Mouse (Mus musculus) ES-E14 (cell line): ENCODE results near the gene Ankrd2. TPM values are rescaled to one million over a fixed set of nuclear protein-coding genes. Genes with fewer than 3 reads are reported as not detected.

Experiments
- DNase-seq: peaks from one replicate; pipeline ENCODE4 v3.0.0-alpha.2; 2013; ENCODE audit warnings: low read depth, low spot score
- H3K27ac ChIP-seq: 2 replicates; pipeline ENCODE4 v1.5.1; 2012; ENCODE audit warnings: low read depth, mild to moderate bottlenecking, low read length, moderate library complexity, mixed read lengths; ENCODE audit not compliant: poor library complexity, insufficient read depth, severe bottlenecking
- H3K36me3 ChIP-seq: 2 replicates; pipeline ENCODE4 v1.6.1; 2012; ENCODE audit warnings: mild to moderate bottlenecking, low read length, moderate library complexity, mixed read lengths; ENCODE audit not compliant: control insufficient read depth, poor library complexity, insufficient read depth, severe bottlenecking
- H3K4me1 ChIP-seq, 2 experiments: fragments of 150-350 bp in 1 of 2; sonication (generic) in 1 of 2; 2 replicates each; pipeline ENCODE4 v1.6.1; 2012; ENCODE audit warnings: low read length in 2 of 2, mild to moderate bottlenecking in 1 of 2, mixed read lengths in 1 of 2; ENCODE audit not compliant: control insufficient read depth in 2 of 2, insufficient read depth in 2 of 2, poor library complexity in 1 of 2
- H3K4me3 ChIP-seq, 2 experiments: fragments of 150-350 bp in 1 of 2; sonication (generic) in 1 of 2; 2 replicates each; pipeline ENCODE4 v1.5.1; 2012; ENCODE audit warnings: low read length in 2 of 2, low read depth in 1 of 2, mild to moderate bottlenecking in 1 of 2, mixed read lengths in 1 of 2; ENCODE audit not compliant: insufficient read depth in 1 of 2, poor library complexity in 1 of 2, severe bottlenecking in 1 of 2
- H3K9ac ChIP-seq: 2 replicates; pipeline ENCODE4 v1.6.1; 2012; ENCODE audit warnings: low read depth, mild to moderate bottlenecking, low read length, mixed read lengths; ENCODE audit not compliant: poor library complexity, insufficient read depth, severe bottlenecking
- H3K9me3 ChIP-seq: fragments of 150-350 bp; sonication (generic); 2 replicates; pipeline ENCODE4 v1.6.1; 2012; ENCODE audit warnings: low read depth, mild to moderate bottlenecking, low read length; ENCODE audit not compliant: control insufficient read depth, insufficient read depth
- CHD2 ChIP-seq: IDR thresholded peaks from 2 replicates; pipeline ENCODE4 v1.6.1; 2014; ENCODE audit warnings: mild to moderate bottlenecking, low read depth, low read length, inconsistent platforms
- HCFC1 ChIP-seq: IDR thresholded peaks from 2 replicates; pipeline ENCODE4 v1.6.1; 2012; ENCODE audit warnings: low read length, inconsistent platforms, borderline replicate concordance; ENCODE audit not compliant: insufficient read depth
- MAFK ChIP-seq: IDR thresholded peaks from 2 replicates; pipeline ENCODE4 v1.6.1; 2014; ENCODE audit warnings: mild to moderate bottlenecking, low read depth, low read length, inconsistent platforms; ENCODE audit not compliant: insufficient read depth
- ZC3H11A ChIP-seq: IDR thresholded peaks from 2 replicates; pipeline ENCODE4 v1.6.1; 2012; ENCODE audit warnings: low read depth, mild to moderate bottlenecking, inconsistent platforms, low read length, borderline replicate concordance
- ZNF384 ChIP-seq: IDR thresholded peaks from 2 replicates; pipeline ENCODE4 v1.6.1; 2012; ENCODE audit warnings: low read depth, low read length, inconsistent platforms
- in situ Hi-C, 2 experiments: fragments of 600-800 bp; cut with MboI; formaldehyde crosslinking; loops; one replicate each; pipeline ENCODE4 v1.15.1; 2025; ENCODE audit warnings: low sequenced_read_pairs in 2 of 2, inconsistent platforms in 1 of 2; ENCODE audit not compliant: unreplicated experiment in 2 of 2
- total RNA-seq: library from RNA; depleted of rRNA; stranded (reverse); fragments of 300-350 nt; gene quantifications from 2 replicates; pipeline ENCODE4 v1.2.3, GENCODE M21; 2012

Ankrd2 gene
- total RNA-seq, 1 experiment = 0.45 TPM

- Histone ChIP-seq H3K36me3 (no peaks in the 10 kb centered on the region), H3K27ac (no peak overlapping the region), H3K9me3 (no peaks in the 10 kb centered on the region), H3K9ac (no peak overlapping the region), H3K4me1 (peaks cover 18 to 22% of the 10 kb centered on the region in 2 experiments), H3K4me3 (no peak overlapping the region)
- DNase-seq = no peak
- TF ChIP-seq ZC3H11A = no peak
- no peak for TF ChIP-seq HCFC1
- no peak for TF ChIP-seq CHD2
- no peak for TF ChIP-seq ZNF384
- in situ Hi-C loops = no loop called here
Measured at GRCm38 (mm10) chr19:41998770-41999548, 36.8 kb upstream of the Ankrd2 start.

GRCm38 (mm10) chr19:41999688-42000283 is 36.0 kb upstream of the Ankrd2 start:
- in situ Hi-C loops = no loop called here
- Histone ChIP-seq H3K9ac (no peak overlapping the region), H3K9me3 (no peaks in the 10 kb centered on the region), H3K27ac (no peak overlapping the region), H3K36me3 (no peaks in the 10 kb centered on the region), H3K4me3 (no peak overlapping the region), H3K4me1 (peaks cover 16 to 18% of the 10 kb centered on the region in 2 experiments)
- DNase-seq = no peak
- TF ChIP-seq MAFK (no peak), ZC3H11A (no peak), CHD2 (no peak), HCFC1 (no peak), ZNF384 (no peak)

DNA sequence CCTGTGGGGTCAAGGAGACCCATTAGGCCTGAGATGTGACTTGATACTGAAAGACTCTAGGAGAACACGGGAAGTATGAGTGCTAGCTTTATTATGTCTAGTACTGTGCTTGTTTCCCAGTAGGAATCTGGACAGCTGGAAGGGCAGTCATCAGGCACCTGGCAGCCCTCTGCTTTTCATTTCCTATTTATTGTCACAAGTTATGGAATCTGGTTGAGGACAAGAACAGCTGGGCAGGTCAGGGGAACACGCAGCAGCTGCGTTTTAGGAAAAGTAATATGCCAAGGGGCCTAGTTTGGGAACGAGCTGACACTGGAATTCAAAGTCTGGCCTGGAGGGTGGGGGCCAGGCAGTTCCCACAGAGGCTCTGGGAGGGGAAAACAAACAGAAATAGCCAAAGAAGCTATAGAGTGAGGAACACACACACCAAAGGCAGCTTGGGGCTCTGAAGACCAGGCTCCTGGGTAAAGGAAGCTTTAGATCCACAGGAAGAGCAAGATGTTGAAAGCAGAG is 35.3 kb upstream of the Ankrd2 start:
- no peak for DNase-seq
- no peak overlapping the region for H3K9ac ChIP-seq
- H3K4me3 ChIP-seq = no peak overlapping the region
- peaks cover 12 to 18% of the 10 kb centered on the region in 2 experiments for H3K4me1 ChIP-seq
- no peaks in the 10 kb centered on the region for H3K9me3 ChIP-seq
- in situ Hi-C loops = no loop called here
- no peak for TF ChIP-seq ZNF384
- TF ChIP-seq CHD2 = no peak
- TF ChIP-seq HCFC1 = no peak
- no peak for TF ChIP-seq ZC3H11A
- TF ChIP-seq MAFK = no peak
- H3K36me3 ChIP-seq = no peaks in the 10 kb centered on the region
- H3K27ac ChIP-seq = no peak overlapping the region

DNA sequence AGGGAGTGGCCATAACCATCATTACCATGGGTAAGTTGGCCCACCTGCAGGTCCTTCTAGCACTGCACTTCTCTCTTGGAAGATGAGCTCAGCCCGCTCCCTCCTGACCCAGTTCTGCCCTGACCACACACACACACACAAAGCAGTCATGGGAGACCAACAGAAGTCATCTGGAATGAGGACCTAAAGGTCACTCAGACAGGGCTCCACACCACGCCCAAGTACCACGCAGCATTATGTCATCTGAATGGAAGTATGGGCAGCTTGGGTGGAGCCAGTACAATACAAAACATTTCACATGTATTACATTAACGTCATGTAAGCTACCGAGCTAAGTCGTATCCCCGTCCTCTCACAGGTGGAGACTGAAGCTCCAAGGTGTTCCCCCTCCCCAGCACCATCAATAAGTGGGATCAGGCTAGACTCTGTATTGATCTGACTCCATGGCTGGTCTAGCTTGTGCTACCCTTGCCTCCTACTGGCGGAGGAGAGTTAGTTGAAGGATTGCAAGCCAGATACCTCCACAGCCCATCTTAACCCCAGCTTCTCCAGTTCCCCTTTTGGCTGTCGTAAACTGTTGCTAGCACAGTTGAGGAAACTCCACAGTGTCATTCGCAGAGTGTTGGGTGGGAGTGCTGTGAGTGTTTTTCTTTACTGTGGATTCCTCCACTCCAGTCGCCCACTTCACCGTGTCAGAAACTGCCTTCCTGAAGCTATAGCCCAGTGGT is 34.4 kb upstream of the Ankrd2 start:
- Histone ChIP-seq H3K9ac (no peak overlapping the region), H3K4me3 (no peak overlapping the region), H3K9me3 (no peaks in the 10 kb centered on the region), H3K4me1 (peaks cover 7 to 14% of the 10 kb centered on the region in 2 experiments; a peak in 3 of 4 replicates), H3K27ac (no peak overlapping the region), H3K36me3 (no peaks in the 10 kb centered on the region)
- in situ Hi-C loops = no loop called here
- DNase-seq = no peak
- TF ChIP-seq MAFK (no peak), HCFC1 (no peak), ZNF384 (no peak), ZC3H11A (no peak), CHD2 (no peak)
